Mouse (Mus musculus) right cerebral cortex, postnatal 4 days (tissue): Measurements from ENCODE around the gene Abhd13.

ENCODE experiments used
- DNase-seq: peaks from one replicate; pipeline ENCODE4 v3.0.0-alpha.2; 2022

The Abhd13 gene

DNA sequence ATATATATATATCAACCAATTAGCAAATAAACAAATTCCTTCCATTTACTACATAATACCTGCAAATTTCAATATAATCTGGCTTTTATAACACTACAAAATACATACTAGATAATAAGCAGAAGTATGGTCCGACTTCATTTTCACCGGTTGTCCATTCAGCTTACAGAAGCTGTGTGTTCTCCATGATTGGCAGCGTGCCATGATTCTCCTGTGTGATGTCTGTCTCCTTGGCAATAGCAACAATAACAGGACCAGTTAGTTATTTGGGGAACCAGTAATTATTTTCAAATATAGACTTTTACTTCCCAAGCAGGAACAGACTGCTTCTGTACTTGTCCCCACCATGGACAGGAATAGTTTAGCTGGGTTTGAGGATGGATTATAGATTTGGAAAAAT is 39.7 kb downstream of the Abhd13 start:
- DNase-seq: peak; percentile 63

DNA sequence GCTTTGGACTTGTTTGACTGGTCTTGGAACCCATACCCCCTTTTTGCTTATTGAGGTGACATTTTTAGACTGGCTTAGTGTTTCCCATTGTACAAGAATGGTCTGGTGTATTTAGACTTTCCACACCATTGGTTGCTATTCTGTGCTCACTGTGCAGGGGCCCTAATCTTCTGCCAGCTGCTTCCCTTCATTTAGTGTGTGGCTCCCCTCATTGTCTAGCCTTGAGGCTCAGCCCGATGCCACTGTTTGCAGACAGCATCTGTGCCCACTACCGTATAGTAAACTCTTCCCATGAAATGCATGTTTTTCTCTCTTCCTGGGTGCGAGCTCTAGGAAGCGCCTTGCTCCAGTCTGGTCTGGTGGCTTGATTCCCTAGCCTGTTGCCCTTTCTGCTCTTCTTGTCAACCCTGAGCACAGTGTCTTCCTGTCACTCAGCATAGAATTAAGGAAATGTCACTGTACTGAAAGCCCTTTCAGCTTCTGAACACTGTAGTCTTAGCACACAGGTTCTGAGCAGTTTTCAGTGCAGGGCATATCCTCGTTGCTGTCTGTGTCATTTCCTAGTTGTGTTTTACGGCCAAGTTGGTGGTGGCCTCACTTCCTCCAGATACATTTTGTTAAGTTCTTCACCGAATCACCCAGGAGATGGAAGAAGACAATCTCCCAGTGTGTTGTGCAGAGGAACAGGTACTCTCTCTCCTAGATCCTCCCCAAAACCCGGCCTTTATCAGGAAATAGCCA is 53.0 kb downstream of the Abhd13 start:
- no peak for DNase-seq

DNA sequence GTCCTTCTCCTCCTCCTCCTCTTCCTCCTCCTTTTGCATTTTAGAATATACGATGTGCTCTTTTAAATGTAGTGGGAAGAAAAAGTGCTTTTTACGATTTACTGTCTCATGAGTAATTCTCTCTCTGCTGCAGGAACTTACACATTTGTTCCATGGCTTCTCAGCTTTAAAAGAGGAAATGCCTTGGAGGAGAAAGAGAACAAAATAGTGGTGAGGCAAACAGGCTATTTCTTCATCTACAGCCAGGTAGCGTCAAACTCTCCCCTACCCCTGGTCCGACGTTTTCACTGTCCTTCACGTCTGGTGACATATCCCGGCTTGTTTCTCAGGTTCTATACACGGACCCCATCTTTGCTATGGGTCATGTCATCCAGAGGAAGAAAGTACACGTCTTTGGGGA is 53.7 kb downstream of the Abhd13 start:
- no peak for DNase-seq

DNA sequence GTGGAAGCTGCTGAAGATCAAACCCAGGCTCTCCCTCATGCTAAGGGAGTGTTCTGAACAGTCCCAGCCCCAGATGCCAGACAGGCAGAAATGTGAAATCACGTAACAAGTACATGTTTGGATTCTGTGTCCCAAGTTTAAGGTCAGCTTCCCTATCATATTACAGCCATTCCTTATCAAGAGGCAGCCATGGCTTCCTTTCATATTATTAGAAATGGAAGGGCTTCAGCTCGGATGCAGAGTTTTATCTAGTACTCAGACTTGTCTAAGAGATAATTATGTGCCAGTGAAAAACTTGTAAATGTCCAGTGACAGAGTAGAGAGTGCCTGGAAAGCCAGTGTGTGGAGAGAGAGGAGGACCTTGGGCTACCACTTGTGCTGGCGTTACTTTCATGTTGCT is 63.4 kb downstream of the Abhd13 start:
- DNase-seq: no peak
